Mouse (Mus musculus): Measurements from ENCODE around the gene Fam221b. TPM values are rescaled to one million over a fixed set of nuclear protein-coding genes. Genes with fewer than 3 reads are reported as not detected.

Gene Fam221b
- polyA plus RNA-seq, 1 experiment from 2014 or later = 2.2 TPM

GRCm38 (mm10) chr4:43612534-43612933 lies 56.4 kb downstream of the Fam221b start:
- H3K4me1 ChIP-seq (ENCODE audit: control insufficient read depth, insufficient read depth, low read length) = no peaks in the 10 kb centered on the region
- no peak overlapping the region for H3K4me3 ChIP-seq (ENCODE audit: low read depth, low read length)
- H3K36me3 ChIP-seq (ENCODE audit: control insufficient read depth, insufficient read depth, low read length) = no peaks in the 10 kb centered on the region
- ATAC-seq (no peak), DNase-seq (ENCODE audit: low spot score) (no peak)
- H3K9ac ChIP-seq (ENCODE audit: low read length) = no peak overlapping the region
- no peaks in the 10 kb centered on the region for H3K27me3 ChIP-seq (replicated peaks; ENCODE audit: control insufficient read depth, insufficient read depth, low read length)
- 57% methylated on average over 10 of the region's 10 CpGs for WGBS
- no peaks in the 10 kb centered on the region for H3K9me3 ChIP-seq (replicated peaks; ENCODE audit: control insufficient read depth, low read length)
- no peak overlapping the region for H3K4me2 ChIP-seq (ENCODE audit: low read length)
- no peak overlapping the region for H3K27ac ChIP-seq (ENCODE audit: low read depth, low read length)

Small RNA genes within 50 kb of the gene (microRNA-seq; reads per million reads assigned to microRNA genes)
- gene Gm25262 = not detected

Other genes starting within 250 kb of the Fam221b start
- gene Fam166b, start 240.0 kb downstream of the Fam221b start, polyA plus RNA-seq (2014; fragmentation: Nextera tagmentation; extraction: Ambion mirVana) = 0.29 and 0.73 TPM in 2 replicates
- gene Tesk1, start 227.2 kb downstream of the Fam221b start, polyA plus RNA-seq (2014; fragmentation: Nextera tagmentation; extraction: Ambion mirVana) = 10.2 and 12.1 TPM in 2 replicates
- 6.7 and 8.8 TPM in 2 replicates for gene Cd72, start 214.5 kb downstream of the Fam221b start, polyA plus RNA-seq (2014; fragmentation: Nextera tagmentation; extraction: Ambion mirVana)
- gene Sit1, start 185.4 kb downstream of the Fam221b start, polyA plus RNA-seq (2014; fragmentation: Nextera tagmentation; extraction: Ambion mirVana) = not detected in 2 replicates
- gene Ccdc107, start 176.2 kb downstream of the Fam221b start, polyA plus RNA-seq (2014; fragmentation: Nextera tagmentation; extraction: Ambion mirVana) = 68.7 and 69.1 TPM in 2 replicates
- gene Arhgef39, start 169.4 kb downstream of the Fam221b start, polyA plus RNA-seq (2014; fragmentation: Nextera tagmentation; extraction: Ambion mirVana) = 14.0 and 15.9 TPM in 2 replicates
- 0.22 TPM in 1 of 2 replicates, not detected in the other for gene Car9, start 162.2 kb downstream of the Fam221b start, polyA plus RNA-seq (2014; fragmentation: Nextera tagmentation; extraction: Ambion mirVana)
- gene Tpm2, start 145.4 kb downstream of the Fam221b start, polyA plus RNA-seq (2014; fragmentation: Nextera tagmentation; extraction: Ambion mirVana) = 10.7 and 13.4 TPM in 2 replicates
- gene Creb3, start 106.8 kb downstream of the Fam221b start, polyA plus RNA-seq (2014; fragmentation: Nextera tagmentation; extraction: Ambion mirVana) = 88.3 and 88.4 TPM in 2 replicates
- gene Tln1, start 106.5 kb downstream of the Fam221b start, polyA plus RNA-seq (2014; fragmentation: Nextera tagmentation; extraction: Ambion mirVana) = 50.1 and 50.4 TPM in 2 replicates
- 10.4 and 22.2 TPM in 2 replicates for gene Rgp1, start 90.4 kb downstream of the Fam221b start, polyA plus RNA-seq (2014; fragmentation: Nextera tagmentation; extraction: Ambion mirVana)
- gene Gba2, start 90.3 kb downstream of the Fam221b start, polyA plus RNA-seq (2014; fragmentation: Nextera tagmentation; extraction: Ambion mirVana) = 39.2 and 42.3 TPM in 2 replicates
- 0.37 TPM in 1 of 2 replicates, not detected in the other for gene Msmp, start 84.7 kb downstream of the Fam221b start, polyA plus RNA-seq (2014; fragmentation: Nextera tagmentation; extraction: Ambion mirVana)
- 10.7 and 11.2 TPM in 2 replicates for gene Npr2, start 37.2 kb downstream of the Fam221b start, polyA plus RNA-seq (2014; fragmentation: Nextera tagmentation; extraction: Ambion mirVana)
- gene Spag8, start 15.6 kb downstream of the Fam221b start, polyA plus RNA-seq (2014; fragmentation: Nextera tagmentation; extraction: Ambion mirVana) = 4.2 and 5.7 TPM in 2 replicates
- 67.0 and 82.7 TPM in 2 replicates for gene Hint2, start 12.7 kb downstream of the Fam221b start, polyA plus RNA-seq (2014; fragmentation: Nextera tagmentation; extraction: Ambion mirVana)
- 5.6 and 7.3 TPM in 2 replicates for gene Tmem8b, start 174 bp downstream of the Fam221b start, polyA plus RNA-seq (2014; fragmentation: Nextera tagmentation; extraction: Ambion mirVana)
- gene Olfr70, start 31.7 kb upstream of the Fam221b start, polyA plus RNA-seq (2014; fragmentation: Nextera tagmentation; extraction: Ambion mirVana) = not detected in 2 replicates
- gene Olfr71, start 41.1 kb upstream of the Fam221b start, polyA plus RNA-seq (2014; fragmentation: Nextera tagmentation; extraction: Ambion mirVana) = not detected in 2 replicates
- gene Hrct1, start 58.0 kb upstream of the Fam221b start, polyA plus RNA-seq (2014; fragmentation: Nextera tagmentation; extraction: Ambion mirVana) = 0.36 and 0.45 TPM in 2 replicates
- gene Spaar, start 60.9 kb upstream of the Fam221b start, polyA plus RNA-seq (2014; fragmentation: Nextera tagmentation; extraction: Ambion mirVana) = 0.06 TPM in 1 of 2 replicates, not detected in the other
- not detected in 2 replicates for gene Olfr159, start 101.9 kb upstream of the Fam221b start, polyA plus RNA-seq (2014; fragmentation: Nextera tagmentation; extraction: Ambion mirVana)
- not detected in 2 replicates for gene Olfr156, start 154.8 kb upstream of the Fam221b start, polyA plus RNA-seq (2014; fragmentation: Nextera tagmentation; extraction: Ambion mirVana)
- not detected in 2 replicates for gene Olfr157, start 171.1 kb upstream of the Fam221b start, polyA plus RNA-seq (2014; fragmentation: Nextera tagmentation; extraction: Ambion mirVana)
- gene Olfr155, start 182.4 kb upstream of the Fam221b start, polyA plus RNA-seq (2014; fragmentation: Nextera tagmentation; extraction: Ambion mirVana) = not detected in 2 replicates
- 4.7 and 5.8 TPM in 2 replicates for gene Reck, start 206.4 kb upstream of the Fam221b start, polyA plus RNA-seq (2014; fragmentation: Nextera tagmentation; extraction: Ambion mirVana)